Mouse (Mus musculus) cortical plate, adult 2 months (tissue): ENCODE measurements around the gene Gm5128. TPM values are rescaled to one million over a fixed set of nuclear protein-coding genes. Genes with fewer than 3 reads are reported as not detected.
"Not testable (repeated sequence)": the region's sequence is repeated elsewhere in the genome, so short reads cannot be mapped to it uniquely, and the experiment has no call there.

Source experiments
- H3K27ac ChIP-seq: fragments of 200-500 bp; 2 replicates; pipeline ENCODE4 v1.5.1; 2012; ENCODE audit warnings: low read length, control low read depth, inconsistent platforms; ENCODE audit not compliant: insufficient read depth
- H3K4me1 ChIP-seq: fragments of 200-500 bp; 2 replicates; pipeline ENCODE4 v1.6.1; 2011; ENCODE audit warnings: low read length; ENCODE audit not compliant: control insufficient read depth, insufficient read depth
- H3K4me3 ChIP-seq: fragments of 200-500 bp; 2 replicates; pipeline ENCODE4 v1.5.1; 2011; ENCODE audit warnings: mild to moderate bottlenecking, low read length, control low read depth; ENCODE audit not compliant: insufficient read depth
- polyA plus RNA-seq: library from polyadenylated mRNA; depleted of rRNA; stranded (reverse); fragments of >200 nt; gene quantifications from 2 replicates; pipeline ENCODE4 v1.2.3, GENCODE M21; 2012; rRNA removed

Gm5128 gene
- polyA plus RNA-seq, result not detected in 2 replicates

DNA sequence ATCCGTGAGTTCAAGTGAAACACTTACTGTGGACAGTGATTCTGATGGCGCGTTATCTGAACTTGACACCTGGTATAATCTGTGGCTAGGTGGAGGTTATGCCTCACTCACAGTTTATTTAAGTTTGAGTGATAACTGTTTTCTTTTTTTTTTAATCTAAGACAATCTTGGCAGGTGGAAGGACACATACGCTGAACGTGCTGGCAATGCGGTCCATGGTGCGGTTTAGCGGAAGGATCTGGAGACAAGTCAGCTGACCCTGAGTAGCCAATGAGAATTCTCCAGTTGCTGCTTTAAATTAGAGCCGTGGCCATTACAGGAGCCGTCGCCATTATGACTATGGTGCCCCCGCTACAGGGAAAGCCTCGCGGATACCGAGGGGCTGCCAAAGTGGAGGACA lies at the start of gene Gm5128:
TSS of gene Gm5128 (plus strand) at position 301 of the 400 bp plus-strand sequence.
- H3K27ac ChIP-seq, H3K4me3 ChIP-seq, H3K4me1 ChIP-seq: not testable (repeated sequence)

DNA sequence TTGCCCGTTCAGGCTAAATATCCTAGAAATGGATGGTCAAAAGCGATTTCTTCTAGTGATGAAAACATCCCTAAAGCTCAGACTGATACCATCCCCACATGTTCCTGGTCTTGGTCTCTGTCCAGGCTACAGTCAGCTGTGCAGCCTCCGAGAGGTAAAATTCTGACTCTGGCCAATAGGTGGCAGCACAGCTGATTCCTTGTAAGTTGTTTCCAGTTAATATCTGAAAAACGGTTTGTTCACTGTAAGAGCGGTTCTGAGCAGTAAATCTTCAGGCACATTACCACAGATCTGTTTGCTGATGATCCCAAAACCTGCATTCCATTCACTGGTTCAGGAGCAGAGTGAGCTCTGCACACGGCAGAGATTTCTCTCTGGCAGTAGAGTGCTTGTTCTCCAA lies 12.4 kb upstream of the Gm5128 start:
- not testable (repeated sequence) for H3K4me3 ChIP-seq, H3K27ac ChIP-seq, H3K4me1 ChIP-seq

DNA sequence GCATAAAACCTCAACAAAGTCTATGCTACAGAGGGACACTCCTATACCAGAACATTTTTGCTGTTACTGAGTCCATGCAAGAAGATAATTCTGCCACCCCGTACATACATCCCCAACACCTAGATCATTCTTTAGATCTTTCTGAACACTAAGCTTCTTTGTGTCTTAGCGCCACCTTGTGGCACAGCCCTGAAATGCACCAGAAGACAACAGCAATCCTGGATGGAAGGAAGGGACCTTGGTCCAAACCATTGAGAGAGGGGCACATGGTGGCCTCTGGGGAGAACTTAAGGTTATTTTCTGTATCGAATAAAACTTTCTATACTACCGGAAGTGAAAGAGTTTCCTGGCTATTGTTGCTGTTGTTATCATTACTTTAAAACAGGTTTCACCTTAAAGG lies 11.1 kb upstream of the Gm5128 start:
- not testable (repeated sequence) for H3K27ac ChIP-seq, H3K4me1 ChIP-seq, H3K4me3 ChIP-seq

DNA sequence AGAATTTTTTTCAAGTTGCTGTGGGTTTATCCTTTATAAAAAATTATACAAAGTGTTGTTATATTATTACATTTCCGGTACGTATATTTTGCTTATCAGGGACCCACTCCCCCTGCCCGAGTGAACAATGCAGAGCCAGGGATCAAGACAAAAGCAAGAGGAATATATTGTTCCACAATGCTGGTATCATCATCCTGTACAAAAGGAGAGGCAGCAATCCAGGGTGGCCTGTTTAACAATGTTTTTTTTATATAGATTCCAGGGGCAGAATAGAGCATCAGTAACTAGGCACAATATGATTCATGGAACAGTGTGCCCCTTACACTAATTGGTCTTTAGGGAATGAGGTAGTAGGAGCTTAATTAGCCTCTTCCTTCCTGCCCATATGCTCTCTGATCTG lies 30.5 kb downstream of the Gm5128 start:
- H3K4me3 ChIP-seq, H3K4me1 ChIP-seq, H3K27ac ChIP-seq: not testable (repeated sequence)

DNA sequence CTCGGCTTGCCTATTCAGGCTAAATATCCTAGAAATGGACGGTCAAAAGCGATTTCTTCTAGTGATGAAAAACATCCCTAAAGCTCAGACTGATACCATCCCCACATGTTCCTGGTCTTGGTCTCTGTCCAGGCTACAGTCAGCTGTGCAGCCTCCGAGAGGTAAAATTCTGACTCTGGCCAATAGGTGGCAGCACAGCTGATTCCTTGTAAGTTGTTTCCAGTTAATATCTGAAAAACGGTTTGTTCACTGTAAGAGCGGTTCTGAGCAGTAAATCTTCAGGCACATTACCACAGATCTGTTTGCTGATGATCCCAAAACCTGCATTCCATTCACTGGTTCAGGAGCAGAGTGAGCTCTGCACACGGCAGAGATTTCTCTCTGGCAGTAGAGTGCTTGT lies 48.1 kb downstream of the Gm5128 start:
- H3K4me1 ChIP-seq, result not testable (repeated sequence)

DNA sequence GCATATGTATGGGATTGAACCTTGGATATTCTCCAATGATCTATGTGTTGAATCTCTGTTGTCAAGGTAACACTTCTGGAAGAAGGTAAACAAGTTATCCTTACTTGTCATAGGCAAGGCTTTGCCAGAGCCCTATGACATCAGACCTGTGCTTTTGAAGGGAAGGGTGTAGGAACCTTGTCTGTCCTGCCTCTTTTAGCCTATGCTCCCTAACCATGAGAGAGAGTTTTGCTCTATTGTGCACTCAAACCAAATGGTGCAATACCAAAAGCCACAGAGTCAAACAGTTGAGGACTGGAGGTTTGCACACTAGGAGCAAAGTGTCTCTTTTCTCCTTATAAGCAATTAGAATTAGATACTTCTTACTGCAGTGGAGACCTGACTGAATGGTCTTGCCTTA lies 48.7 kb downstream of the Gm5128 start:
- not testable (repeated sequence) for H3K27ac ChIP-seq, H3K4me3 ChIP-seq, H3K4me1 ChIP-seq

More for the DNA sequence above, 48.1 kb downstream of the Gm5128 start:
- not testable (repeated sequence) for H3K27ac ChIP-seq, H3K4me3 ChIP-seq

DNA sequence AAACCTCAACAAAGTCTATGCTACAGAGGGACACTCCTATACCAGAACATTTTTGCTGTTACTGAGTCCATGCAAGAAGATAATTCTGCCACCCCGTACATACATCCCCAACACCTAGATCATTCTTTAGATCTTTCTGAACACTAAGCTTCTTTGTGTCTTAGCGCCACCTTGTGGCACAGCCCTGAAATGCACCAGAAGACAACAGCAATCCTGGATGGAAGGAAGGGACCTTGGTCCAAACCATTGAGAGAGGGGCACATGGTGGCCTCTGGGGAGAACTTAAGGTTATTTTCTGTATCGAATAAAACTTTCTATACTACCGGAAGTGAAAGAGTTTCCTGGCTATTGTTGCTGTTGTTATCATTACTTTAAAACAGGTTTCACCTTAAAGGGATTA lies 49.4 kb downstream of the Gm5128 start:
- H3K27ac ChIP-seq, H3K4me1 ChIP-seq, H3K4me3 ChIP-seq: not testable (repeated sequence)

Other genes with a start within 250 kb of the Gm5128 start
- gene Gm15023, start 195.7 kb upstream of the Gm5128 start, polyA plus RNA-seq, result 0.02 TPM in 1 of 2 replicates, not detected in the other
- 131 and 146 TPM in 2 replicates for gene Tceal6, start 162.6 kb upstream of the Gm5128 start, polyA plus RNA-seq
- not detected in 2 replicates for gene Pramel3, start 71.0 kb upstream of the Gm5128 start, polyA plus RNA-seq
- gene Gm7903, start 60.6 kb downstream of the Gm5128 start, polyA plus RNA-seq, result 0.06 TPM in 2 replicates
- gene AV320801, start 121.3 kb downstream of the Gm5128 start, polyA plus RNA-seq, result 0.02 TPM in 1 of 2 replicates, not detected in the other
- gene Nxf7, start 225.5 kb downstream of the Gm5128 start, polyA plus RNA-seq, result 4.3 and 6.4 TPM in 2 replicates